Mouse (Mus musculus): ENCODE measurements around the gene Slc25a21.

DNA sequence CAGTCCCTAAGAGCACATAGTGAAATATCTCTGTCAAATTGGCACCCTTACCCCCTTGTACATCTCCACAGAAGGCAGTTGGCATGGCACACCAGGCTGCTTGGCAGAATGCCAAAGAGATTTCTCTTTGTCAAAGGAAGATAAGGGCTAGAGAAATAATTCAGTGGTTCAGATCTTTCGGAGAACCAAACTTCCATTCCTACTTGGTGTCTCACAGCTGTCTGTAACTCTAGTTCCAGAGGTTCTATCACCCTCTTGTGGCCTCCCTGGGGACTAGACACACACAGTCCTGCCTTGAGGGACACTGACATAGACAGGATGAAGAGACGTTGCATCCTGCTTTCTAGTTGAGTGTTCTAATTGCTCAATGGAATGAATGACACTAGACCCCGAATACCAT lies 2.7 kb downstream of the Slc25a21 start:
- peak; percentile 49; the same call in 1 of the 2 replicates for TF ChIP-seq CTCF (IDR thresholded peaks at IDR 0.05; ENCODE audit: control insufficient read depth, insufficient read depth, low read length)
- TF ChIP-seq POLR2A (IDR thresholded peaks at IDR 0.05; ENCODE audit: borderline replicate concordance, control insufficient read depth, low read depth, low read length), result no peak

Measured in bone marrow, adult 2 months (tissue).